Mouse (Mus musculus) monocyte, adult 5-6 weeks (primary cell): ENCODE data around the gene Mras. TPM values are rescaled to one million over a fixed set of nuclear protein-coding genes. Genes with fewer than 3 reads are reported as not detected.

ENCODE experiments used
- ATAC-seq: fragments of 153-309, 156-312 bp; replicated peaks from 2 replicates; pipeline ENCODE4 v1.8.0; 2017; ENCODE audit warnings: mild to moderate bottlenecking; ENCODE audit not compliant: low TSS enrichment, insufficient number of reproducible peaks, severe bottlenecking, poor library complexity, low FRiP score
- total RNA-seq: library from RNA; stranded (forward); fragments of 200-1000, 200-491, 200-594 nt; gene quantifications from 3 replicates; pipeline ENCODE4 v1.2.3, GENCODE M21; 2017

Mras gene
- total RNA-seq, 1 experiment from 2014 or later, result not detected

DNA sequence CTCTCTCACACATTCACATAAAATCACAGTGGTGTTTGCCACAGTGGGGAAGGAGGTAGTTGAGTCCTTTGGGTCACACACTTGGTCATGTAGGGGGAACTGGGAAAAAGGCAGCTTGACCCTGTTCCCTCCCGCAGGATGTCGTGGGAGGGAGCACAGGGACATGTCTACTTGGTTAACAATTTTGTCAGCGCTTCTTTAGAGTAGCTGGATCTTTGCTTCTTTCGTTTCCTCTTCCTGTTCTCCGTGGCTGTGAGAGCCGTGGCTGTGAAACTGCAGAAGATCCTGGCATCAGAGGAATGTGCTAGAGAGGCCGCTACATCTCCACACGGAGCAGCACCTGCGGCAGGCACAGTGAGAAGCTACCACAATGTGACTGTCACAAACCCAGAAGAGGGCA is 54.6 kb downstream of the Mras start:
- no peak for ATAC-seq

DNA sequence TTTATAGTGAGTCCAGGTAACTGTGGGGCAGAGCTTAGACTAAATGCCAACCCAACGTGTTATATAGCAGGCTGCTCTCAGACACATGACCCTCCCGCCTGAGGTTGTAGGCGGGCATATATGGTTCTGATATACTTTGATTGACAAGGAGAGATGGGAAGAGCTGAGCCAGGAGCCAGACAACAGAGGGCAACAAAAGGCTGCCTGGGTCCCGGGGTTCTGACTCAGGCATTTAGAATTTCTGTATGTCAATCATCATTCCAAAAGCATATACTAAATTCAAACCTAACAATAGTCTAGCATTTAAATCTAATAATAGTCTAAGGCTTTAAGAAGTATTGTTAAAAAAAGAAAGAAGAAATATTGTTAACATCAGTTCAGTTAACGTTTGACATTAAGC is 58.0 kb downstream of the Mras start:
- no peak for ATAC-seq

DNA sequence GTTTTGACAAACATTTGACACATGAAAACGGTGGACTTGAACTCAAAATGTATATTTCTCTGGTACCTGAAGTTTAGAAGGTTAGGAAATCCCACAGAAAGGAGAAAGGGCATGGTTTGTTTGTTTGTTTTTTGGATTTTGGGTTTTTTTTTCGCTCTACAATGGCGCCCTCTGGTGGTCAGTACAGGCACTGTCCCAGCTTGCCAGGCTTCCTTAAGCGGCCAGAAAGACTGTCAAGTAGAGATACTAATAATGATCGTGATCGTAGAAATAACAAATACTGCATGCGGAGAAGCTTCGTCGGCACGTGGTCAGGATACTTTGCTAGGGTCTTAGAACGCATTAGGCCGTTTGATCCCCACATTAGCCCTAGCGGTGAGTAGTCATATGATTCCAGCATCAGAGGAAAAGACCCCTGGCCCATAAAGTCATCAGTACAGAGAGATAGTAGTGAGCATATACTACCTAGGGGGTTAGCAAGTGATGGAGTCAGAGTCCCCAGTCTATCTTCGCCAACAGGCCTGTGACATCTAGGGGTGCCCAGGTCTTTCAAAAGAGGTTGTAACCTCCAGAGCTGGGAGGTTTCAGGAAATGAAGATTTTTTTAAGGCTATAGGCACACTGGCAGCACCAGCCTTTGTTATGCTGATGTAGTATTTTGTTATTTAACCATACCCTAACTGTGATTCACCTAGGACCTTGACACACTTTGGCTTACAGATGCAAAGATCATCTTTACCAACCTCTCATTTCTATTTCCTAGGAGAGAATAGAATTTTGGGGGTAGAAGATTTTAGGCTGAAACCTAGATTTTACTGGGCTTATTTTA is 60.4 kb downstream of the Mras start:
- peak; percentile 61; the same call in 1 of the 2 replicates for ATAC-seq

DNA sequence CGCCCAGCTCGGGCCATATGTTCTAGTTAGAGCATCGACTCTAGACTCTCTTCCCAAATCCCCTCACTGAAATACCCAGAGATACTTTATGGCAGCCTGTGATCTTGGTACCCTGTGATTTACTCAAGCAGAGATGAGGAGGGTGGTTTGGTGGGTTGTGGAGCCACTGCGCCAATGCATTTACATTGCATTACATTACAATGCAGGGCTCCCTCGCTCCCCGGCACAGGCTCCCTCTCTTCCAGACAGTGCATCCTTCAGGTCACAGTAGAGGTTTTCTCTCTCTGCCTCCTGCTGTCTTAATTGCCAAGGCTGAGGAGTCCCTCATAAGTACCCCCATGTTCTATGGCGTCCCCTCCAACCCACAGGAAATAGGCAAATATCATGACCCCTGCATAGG is 68.8 kb downstream of the Mras start:
- ATAC-seq, result no peak

DNA sequence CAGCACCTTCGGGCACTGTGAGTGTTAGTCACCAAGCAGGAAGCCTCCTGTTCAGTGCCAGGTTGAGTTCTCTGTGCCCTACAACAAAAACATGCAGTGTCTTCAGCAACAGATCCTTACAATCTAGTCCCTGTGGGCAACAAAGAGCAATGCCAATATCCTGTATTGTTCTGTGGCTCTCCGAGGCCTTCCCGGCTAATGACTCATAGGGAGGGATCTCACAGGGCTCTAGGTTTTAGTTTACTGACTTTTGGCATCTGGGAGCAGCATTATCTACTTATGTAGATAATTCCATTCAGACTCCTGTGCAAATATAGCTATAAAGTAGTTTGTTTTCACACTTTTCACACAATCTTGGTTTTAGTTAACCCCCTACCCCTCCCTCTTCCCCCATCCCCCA is 71.3 kb downstream of the Mras start:
- no peak for ATAC-seq

DNA sequence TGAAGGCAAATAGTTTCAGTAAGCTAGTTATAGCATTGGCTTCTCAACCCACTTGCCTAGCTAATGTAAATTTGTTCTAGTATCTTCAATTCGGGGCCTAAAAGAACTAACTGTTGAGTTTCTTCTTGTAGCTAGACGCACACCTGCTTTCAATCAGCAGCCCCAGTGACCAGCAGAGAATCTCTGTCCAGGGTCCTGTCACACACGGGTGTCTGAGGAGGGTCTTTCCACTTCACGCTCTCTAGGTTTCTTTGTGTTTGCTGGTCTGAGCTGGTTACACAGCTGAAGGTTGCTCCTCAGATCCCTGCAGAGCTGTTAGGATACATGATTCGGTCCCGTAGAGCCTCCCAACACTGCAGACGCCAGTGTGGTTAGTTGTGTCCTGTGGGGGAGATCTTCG is 74.1 kb downstream of the Mras start:
- ATAC-seq, result no peak

DNA sequence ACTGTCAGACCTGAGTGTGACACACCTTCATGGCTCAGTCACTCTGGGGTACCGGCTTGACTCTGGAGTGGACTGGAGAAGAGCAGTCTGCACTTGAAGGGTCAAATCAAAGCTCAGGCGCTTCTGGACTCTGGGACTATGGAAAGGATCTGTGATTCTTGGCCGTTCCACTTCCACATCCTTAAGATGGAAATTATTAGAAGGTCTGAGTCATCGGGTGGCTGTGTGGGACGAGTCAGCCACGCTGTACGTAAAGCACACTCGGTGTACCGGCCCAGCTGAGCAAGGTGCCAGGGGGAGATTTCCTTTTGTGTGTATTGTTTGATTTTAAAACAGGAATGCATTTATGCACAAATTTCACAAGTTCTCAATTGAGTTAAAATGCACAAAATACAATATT is 75.2 kb downstream of the Mras start:
- no peak for ATAC-seq

DNA sequence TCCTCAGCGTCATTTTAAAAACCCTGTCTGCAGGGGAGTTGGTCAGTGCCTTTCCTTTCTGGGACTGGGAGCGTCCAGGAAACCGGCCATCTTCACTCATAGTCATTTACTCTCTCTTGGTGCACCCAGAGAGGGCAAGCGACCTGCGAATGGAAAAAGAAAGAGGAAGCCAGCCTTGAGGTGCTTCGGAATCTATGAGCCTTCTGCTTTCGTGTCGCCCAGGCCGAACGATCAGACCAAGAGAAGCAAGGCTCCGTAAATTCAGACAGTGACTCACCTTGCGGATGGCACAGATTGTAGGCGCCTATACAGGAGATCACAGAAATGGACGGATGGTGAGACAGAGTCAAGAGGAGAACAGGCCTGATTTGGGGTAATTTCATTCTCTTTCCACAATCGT is 78.2 kb downstream of the Mras start:
- ATAC-seq, result no peak

DNA sequence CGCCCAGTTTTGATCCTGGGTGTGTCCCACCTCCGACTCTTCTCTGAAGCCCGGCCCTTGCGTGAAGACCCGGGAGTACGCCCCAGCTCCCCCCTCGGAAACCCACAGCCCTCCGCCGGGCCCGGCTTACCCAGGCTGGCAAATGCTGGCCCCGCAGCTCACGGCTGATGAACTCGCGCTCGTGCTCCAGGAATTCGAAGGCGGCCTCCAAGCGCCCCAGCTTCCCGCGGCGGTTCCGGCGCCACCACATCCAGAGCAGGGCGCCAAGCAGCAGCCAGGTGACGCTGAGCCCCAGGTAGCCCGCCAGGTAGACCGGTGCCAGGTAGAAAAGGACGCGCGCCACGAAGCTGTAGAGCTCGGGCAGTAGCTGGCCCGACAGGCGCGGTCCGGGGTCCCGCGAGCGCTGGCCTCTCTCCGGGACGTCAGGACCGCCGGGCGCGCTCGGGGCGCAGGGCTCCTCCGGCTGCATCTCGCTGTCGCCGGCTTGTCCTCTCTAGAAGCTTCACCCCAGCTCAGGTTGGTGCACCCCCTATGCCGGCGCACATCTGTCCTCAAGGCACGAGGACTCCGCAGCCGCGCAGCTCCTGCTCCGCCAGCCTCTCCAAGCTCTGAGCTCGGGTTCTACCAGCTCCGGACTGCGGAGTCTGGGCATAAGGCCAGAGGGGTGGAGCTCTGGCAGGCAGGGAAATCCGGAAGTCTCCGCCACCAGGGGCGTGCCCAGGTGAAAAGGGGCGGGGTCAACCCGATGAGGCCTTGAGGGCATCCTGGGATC is 79.1 kb downstream of the Mras start, which contains the start of gene Esyt3:
TSS of gene Esyt3 (minus strand) at position 637 of the 772 bp plus-strand sequence.
- no peak for ATAC-seq

DNA sequence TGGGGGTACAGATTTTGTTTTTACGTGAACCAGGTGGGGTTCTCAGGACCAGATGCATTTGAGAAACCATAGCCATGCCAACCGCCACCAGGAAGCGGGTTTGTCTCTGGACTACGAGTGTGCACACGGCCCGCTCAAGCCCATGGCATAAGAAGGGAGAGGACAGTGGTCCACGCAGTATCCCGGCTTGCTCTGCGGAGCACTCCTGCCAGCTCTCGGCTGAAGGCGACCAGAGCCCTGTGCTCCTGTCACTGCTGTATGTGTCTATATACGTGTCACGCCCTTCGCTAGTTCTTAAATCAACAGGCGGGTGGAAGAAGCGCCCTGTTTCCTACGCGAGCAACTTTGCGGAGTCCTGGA is 79.6 kb downstream of the Mras start:
- ATAC-seq, result no peak

DNA sequence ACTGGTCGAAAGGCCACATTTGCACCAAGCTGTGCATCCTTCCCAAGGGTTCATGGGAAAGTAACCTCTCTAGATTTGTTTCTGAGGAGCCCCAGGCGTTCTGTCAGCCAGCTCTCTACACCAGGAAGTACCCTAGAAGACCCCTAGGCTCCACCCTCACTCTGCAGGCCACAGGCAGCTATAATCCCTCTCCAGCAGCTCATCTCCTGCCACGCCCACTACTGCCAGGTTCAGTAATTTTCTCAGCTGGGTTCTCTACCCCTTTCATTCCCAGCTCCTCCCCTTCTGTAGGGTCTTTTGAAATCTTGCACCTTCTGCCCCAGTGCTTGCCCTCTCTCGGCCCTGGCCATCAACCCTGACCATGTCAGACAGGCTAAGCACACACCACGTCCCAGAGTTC is 81.2 kb downstream of the Mras start:
- no peak for ATAC-seq

DNA sequence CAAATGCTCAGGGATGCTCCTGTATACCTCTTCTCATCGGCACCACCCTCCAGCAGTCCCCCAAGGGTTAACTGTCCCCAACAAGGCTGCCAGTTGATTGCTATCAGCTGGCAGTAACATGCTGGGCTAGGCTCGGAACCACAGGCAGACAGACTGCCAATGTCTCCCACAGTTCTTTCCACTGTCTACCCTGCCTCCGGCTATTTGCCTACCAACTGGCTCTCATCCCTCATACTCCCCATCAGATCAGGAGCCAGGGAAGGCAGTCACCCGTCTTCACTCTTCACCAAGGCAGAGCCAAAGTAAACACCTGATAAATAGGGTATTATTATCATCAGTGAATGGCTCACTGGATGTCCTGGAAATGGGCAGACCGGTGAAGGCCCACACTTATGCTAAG is 82.4 kb downstream of the Mras start:
- no peak for ATAC-seq

DNA sequence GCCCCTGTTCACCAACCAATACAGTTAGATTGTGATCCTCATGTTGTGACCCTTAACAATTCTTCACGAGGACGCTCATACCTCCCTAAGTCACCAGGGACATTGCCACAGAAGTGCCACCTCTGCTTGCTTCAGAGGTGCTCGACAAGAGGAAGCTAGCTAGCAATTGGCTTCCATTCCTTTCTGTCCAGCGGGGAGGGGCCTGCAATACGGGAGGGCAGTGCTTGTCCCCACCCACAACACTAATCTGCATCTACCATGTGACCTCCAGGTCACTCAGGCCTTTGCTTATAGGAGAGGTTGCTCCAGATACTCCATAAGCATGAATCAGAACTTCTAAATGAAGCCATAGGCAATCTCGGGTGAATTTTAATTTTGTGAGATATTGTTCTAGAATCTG is 83.8 kb downstream of the Mras start:
- no peak for ATAC-seq

DNA sequence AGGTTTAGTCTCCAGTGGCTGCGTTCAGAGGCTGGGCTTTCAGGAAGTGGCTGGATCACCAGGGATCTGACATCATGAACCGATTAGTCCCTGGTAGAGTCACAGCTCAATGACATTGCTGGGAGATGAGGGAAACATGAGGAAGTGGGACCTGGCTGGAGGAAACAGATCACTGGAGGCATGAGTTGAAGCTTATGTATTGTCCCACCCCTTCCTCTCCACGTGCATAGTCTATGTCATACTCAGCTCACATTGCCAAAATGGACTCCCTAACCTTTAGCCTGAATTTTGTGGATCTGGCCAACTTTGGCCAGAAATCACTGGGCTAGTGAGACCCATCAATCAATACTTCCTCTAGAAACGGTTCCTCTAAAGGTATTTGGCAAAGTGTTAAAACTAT is 84.2 kb downstream of the Mras start:
- no peak for ATAC-seq

DNA sequence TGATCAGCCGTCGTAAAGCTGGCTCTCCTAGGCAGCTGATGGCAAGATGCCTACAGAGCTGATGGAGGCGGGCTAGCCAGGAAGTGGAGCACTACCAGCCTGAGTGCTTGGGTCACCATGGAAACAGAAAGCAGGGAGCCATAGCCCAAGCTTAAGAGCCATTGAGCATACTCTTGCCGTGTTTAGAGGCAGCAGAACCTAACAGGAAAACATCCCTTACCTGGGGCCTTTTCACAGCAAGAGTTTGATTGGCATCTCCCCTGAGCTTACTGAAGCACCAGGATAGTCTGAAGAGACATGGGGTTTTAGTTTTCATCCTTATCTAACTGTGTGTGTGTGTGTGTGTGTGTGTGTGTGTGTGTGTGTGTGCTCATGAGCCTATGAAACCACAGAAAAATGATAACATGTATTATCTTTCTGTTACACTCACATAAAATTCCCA is 91.8 kb downstream of the Mras start:
- no peak for ATAC-seq

DNA sequence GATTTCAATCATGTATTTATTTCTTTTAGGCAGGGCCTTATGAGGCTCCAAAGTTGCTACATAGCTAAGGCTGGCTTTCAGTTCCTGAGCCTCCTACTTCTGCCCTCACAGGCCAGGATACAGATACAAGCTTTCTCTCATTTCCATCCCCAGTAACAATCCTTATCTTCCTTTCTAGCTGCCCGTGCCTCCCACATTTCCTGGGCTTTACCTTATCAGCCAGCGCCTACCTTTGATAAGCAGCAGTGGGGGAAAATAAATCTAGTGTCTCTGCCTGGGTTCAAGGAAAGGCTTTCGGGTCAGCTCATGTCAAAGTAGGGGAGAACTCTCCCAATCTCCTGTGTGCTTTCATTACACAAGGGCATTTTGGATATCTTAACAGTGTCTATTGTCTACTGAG is 95.6 kb downstream of the Mras start:
- ATAC-seq, result no peak

DNA sequence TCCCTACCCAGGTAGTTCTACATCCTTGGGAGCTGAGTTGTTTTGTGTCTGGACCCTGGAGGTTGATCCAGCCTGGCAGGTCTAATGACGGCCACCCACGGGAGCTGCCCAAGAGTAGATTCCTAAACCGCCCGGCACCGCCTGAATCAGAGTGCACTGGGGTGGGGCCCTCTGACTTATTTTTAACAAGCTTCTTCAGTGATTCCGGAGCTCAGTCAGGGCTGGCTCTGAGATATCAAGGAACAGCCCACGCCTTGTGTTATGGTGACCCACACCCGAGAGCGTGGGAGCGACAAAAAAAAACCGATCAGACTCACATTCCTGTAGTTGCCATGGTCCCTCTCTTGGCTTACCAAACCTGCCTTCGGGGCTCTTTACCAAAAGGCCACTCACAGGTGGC is 97.1 kb downstream of the Mras start:
- no peak for ATAC-seq

DNA sequence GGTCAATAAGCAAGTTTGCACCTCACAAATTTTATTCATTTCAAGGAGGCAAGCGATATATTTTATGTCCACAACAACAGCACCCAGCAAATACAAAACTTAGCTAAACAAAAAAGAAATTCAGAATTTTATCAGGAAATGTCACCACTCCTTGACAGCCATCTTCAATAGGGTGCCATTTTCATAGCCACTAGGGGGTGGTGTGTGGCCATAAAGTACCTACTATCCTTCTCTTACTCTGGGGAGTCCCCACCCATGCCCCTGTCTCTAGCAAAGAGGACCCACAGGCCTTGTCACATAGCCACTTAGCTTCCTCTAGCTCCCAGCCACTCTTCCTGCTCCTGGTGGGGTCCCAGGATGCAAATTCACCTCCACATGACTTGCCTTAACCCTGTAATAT is 98.0 kb downstream of the Mras start:
- no peak for ATAC-seq

DNA sequence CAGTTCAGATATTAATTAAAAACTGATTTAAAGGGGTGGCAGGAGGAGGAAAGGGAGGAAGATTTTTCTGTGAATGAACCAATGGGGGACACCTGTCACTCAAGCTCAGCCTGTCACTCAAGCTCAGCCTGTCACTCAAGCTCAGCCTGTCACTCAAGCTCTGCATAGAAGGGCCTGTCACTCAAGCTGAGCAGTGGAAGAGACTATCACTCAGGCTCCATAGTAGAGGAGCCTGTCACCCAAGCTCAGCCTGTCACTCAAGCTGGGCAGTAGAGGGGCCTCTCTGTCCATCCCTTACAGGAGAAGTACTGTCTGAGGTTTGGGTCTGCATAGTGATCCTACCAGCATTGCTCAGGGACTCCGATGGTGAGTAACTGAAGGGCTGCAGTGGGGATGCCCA is 98.9 kb downstream of the Mras start:
- no peak for ATAC-seq

DNA sequence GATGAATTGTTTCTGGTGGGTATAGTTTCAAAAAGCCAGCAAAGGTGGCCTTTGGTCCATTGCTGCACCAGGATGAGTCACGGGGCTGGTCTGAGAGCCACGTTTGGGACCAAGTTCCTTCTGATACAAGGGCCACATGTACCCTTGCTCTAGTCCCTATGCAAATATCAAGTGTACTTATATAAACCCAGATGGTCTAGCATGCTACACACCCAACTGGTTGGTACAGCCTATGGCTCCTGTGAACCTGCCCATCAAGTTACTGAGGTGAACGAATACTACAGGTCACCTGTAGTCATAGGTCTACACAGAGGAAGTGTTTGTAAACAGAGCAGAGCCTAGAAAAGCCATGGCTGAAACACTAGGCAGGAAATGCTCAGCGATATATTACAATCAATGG is 100.6 kb downstream of the Mras start:
- ATAC-seq, result no peak
